Mouse (Mus musculus) urinary bladder, adult 2 months (tissue): ENCODE results near the gene Snx3. TPM values are rescaled to one million over a fixed set of nuclear protein-coding genes. Genes with fewer than 3 reads are reported as not detected.

Experiments used
- DNase-seq: peaks from one replicate; pipeline ENCODE4 v3.0.0; 2022; ENCODE audit warnings: low spot score
- polyA plus RNA-seq: library from polyadenylated mRNA; depleted of rRNA; stranded (reverse); fragments of >200 nt; gene quantifications from 2 replicates; pipeline ENCODE4 v1.2.3, GENCODE M21; 2012; rRNA removed

Gene Snx3
- polyA plus RNA-seq, 1 experiment, result 261 TPM

- DNase-seq, result no peak
Observed at GRCm38 (mm10) chr10:42578698-42579474, 77.1 kb downstream of the Snx3 start.

- DNase-seq, result no peak
Observed at GRCm38 (mm10) chr10:42579475-42580130, 77.8 kb downstream of the Snx3 start.

GRCm38 (mm10) chr10:42580131-42580950 is 78.5 kb downstream of the Snx3 start:
- no peak for DNase-seq

GRCm38 (mm10) chr10:42580951-42581277 is 79.1 kb downstream of the Snx3 start:
- no peak for DNase-seq

DNA sequence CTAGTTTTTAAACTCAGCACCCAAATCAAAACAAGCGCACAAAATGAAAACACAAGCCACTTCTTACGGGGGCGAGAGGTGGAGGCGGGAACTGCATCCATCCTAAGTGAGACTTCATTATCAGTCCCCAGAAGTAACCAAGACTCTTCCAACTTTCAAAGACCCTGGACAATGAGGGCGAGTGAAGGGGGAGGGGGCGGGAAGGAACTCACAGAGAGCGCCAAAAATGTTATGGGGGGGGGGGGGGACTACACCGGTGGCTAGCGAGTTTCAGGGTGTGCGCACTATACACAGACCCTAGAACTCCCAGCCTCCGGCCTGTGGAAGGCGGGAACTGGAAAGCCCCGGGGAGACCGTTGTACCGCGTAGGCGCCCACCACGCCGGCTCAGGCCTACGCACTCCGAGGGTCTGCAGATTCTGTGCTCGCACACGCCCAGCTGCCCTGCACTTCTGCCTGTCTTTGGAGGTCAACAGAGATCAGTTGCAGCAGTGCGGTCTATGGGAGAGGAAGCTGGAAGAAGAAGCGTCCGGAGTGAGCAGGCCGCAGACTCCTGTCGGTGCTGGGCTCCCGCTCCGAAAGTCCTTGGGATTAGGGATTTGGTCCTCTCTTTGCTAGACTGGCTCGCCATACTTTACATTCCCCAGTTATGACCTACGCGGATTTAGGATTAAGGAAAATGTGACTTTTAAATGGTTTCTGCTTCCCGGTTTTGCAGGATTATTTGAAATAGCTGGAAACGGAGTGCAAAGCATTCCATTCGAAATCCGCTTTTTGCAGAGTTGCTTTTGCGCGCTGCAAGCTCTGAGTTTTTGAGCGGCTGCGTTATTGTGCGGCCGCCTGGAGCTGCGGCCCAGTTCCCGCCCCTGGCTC is 80.1 kb downstream of the Snx3 start:
- DNase-seq, result no peak

- DNase-seq, result no peak
Observed at GRCm38 (mm10) chr10:42582566-42583110, 80.8 kb downstream of the Snx3 start.

DNA sequence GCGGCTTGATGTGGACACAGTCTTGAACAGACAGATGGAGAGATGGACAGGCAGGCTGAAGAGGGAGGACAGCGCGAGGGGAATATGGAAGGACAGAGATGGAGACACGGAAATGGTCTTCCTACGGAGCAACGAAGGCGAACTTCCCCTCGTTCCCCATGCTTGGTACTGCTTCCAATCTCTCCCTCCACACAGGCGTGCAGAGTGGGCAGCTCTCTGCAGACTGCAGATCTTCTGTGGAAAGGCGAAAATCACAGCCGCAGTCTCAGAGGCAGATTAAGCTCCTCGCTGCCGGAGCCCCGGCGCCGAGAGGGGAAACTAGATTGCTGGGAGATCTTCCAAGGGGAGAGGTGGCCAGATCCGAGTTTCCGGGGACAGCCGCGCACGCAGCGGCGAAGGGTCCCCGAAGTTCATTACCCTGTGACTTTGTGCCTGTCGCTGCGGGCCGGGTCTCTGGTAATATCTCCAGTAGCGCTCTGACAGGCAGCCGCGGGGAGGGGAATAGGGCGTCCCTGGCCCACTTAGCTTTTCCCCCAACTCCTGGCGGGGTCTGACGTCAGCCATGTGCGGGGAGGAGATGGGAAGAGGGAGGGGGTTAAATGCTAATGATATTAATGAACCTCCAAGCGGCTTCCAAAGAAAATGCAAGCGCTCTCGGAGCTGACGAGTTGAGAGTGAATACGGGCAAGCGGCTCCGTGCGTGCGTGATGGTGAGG is 81.5 kb downstream of the Snx3 start, which contains the start of the genes Nr2e1 and Ostm1:
Gene Nr2e1 (minus strand): TSS at position 476 of the 716 bp plus-strand sequence.
Gene Ostm1 (plus strand): TSS at position 666 of the 716 bp plus-strand sequence.
- DNase-seq, result no peak

DNA sequence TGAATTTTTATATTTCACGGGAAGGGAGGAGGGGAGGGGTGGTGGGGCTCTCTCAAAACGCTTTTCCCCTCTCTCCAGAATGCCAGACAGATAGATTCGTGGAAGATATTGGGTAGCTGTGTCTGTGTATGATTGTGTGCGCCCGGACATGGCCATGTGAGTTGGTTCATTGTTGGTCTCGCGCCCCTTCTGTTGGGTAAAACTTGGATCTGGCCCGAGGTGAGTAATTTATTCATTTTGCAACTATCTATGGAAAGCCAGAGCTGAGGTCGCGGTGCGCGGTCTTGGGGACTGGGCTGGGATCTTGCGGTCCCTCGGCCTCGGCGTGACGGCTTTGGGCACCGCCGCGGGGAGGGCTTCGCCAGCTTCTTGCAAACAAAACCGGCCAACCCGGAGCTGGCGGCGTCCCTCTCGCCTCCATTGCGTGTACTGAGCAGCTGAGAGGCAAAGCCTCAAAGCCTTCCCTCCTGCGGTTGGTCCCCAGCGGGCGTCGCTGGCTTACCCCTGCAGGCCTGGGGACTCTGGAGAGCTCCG is 82.1 kb downstream of the Snx3 start:
- DNase-seq, result no peak

- DNase-seq, result no peak
Observed at GRCm38 (mm10) chr10:42584436-42584983, 82.7 kb downstream of the Snx3 start.

Other genes with a start within 250 kb of the Snx3 start
- 14.9 and 23.9 TPM in 2 replicates for gene Foxo3, start 225.3 kb upstream of the Snx3 start, polyA plus RNA-seq
- gene Afg1l, start 23.5 kb upstream of the Snx3 start, polyA plus RNA-seq, result 9.5 and 10.3 TPM in 2 replicates
- not detected in 2 replicates for gene Nr2e1, start 81.6 kb downstream of the Snx3 start, polyA plus RNA-seq
- gene Ostm1, start 81.8 kb downstream of the Snx3 start, polyA plus RNA-seq, result 30.1 and 33.5 TPM in 2 replicates